Mouse (Mus musculus): ENCODE results near the gene Fam167b. TPM values are rescaled to one million over a fixed set of nuclear protein-coding genes. Genes with fewer than 3 reads are reported as not detected.
"Not testable (repeated sequence)": the region's sequence is repeated elsewhere in the genome, so short reads cannot be mapped to it uniquely, and the experiment has no call there.

The Fam167b gene
- polyA plus RNA-seq, 1 experiment, result 27.2 TPM

DNA sequence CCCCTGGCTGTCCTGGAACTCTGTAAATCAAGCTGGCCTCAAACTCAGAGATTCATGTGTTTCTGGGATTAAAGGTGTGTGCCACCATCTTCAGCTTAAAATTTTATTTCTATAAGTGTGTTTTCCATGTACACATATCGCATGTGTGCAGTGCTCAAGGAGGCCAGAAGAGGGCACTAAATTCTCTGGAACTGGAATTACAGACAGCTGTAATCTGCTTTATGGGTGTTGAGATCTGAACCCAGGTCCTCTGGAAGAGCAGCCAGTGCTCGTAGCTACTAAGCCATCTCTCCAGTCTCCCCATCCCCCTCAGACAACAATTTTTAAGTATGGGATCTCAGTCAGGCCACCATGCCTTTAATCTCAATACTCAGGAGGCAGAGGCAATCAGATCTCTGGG is 29.0 kb downstream of the Fam167b start:
- Histone ChIP-seq H3K27me3 (replicated peaks; ENCODE audit: control insufficient read depth, insufficient read depth, low read length) (no peaks in the 10 kb centered on the region), H3K36me3 (ENCODE audit: control insufficient read depth, insufficient read depth, low read length) (no peaks in the 10 kb centered on the region), H3K4me3 (ENCODE audit: insufficient read depth, low read depth, low read length) (no peak overlapping the region), H3K4me1 (ENCODE audit: control insufficient read depth, insufficient read depth, low read length) (no peaks in the 10 kb centered on the region), H3K27ac (ENCODE audit: insufficient read depth, low read depth, low read length) (no peak overlapping the region)
- WGBS, result 94% methylated on average over 2 of the region's 2 CpGs
- TF ChIP-seq CTCF (conservative IDR thresholded peaks at IDR 0.05; ENCODE audit: insufficient read depth, insufficient read length, low read depth, low read length) (0 out of 2 replicates have a peak, but pooled peaks have one; percentile 21), POLR2A (IDR thresholded peaks at IDR 0.05; ENCODE audit: low read depth, low read length) (no peak)
- peak; percentile 46 for DNase-seq

- WGBS, result 75% methylated on average over 4 of the region's 4 CpGs
- DNase-seq; H3K4me1 ChIP-seq (ENCODE audit: control insufficient read depth, insufficient read depth, low read length): not testable (repeated sequence)
Observed at GRCm38 (mm10) chr4:129547631-129548030, 30.7 kb downstream of the Fam167b start.

GRCm38 (mm10) chr4:129544106-129544505 is 34.2 kb downstream of the Fam167b start:
- WGBS, result 91% methylated on average over 4 of the region's 4 CpGs
- Histone ChIP-seq H3K36me3 (ENCODE audit: control insufficient read depth, insufficient read depth, low read length) (no peaks in the 10 kb centered on the region), H3K27me3 (replicated peaks; ENCODE audit: control insufficient read depth, insufficient read depth, low read length) (no peaks in the 10 kb centered on the region), H3K4me1 (ENCODE audit: control insufficient read depth, insufficient read depth, low read length) (peaks cover 10% of the 10 kb centered on the region; the same call in 1 of the 2 replicates), H3K27ac (ENCODE audit: insufficient read depth, low read depth, low read length) (no peak overlapping the region), H3K4me3 (ENCODE audit: insufficient read depth, low read depth, low read length) (no peak overlapping the region)
- TF ChIP-seq POLR2A (IDR thresholded peaks at IDR 0.05; ENCODE audit: low read depth, low read length), result no peak
- TF ChIP-seq CTCF (conservative IDR thresholded peaks at IDR 0.05; ENCODE audit: insufficient read depth, insufficient read length, low read depth, low read length), result no peak
- DNase-seq, result no peak

More at GRCm38 (mm10) chr4:129547631-129548030, 30.7 kb downstream of the Fam167b start:
- not testable (repeated sequence) for H3K4me3 ChIP-seq (ENCODE audit: insufficient read depth, low read depth, low read length); H3K36me3 ChIP-seq (ENCODE audit: control insufficient read depth, insufficient read depth, low read length); H3K27me3 ChIP-seq (replicated peaks; ENCODE audit: control insufficient read depth, insufficient read depth, low read length); H3K27ac ChIP-seq (ENCODE audit: insufficient read depth, low read depth, low read length)

DNA sequence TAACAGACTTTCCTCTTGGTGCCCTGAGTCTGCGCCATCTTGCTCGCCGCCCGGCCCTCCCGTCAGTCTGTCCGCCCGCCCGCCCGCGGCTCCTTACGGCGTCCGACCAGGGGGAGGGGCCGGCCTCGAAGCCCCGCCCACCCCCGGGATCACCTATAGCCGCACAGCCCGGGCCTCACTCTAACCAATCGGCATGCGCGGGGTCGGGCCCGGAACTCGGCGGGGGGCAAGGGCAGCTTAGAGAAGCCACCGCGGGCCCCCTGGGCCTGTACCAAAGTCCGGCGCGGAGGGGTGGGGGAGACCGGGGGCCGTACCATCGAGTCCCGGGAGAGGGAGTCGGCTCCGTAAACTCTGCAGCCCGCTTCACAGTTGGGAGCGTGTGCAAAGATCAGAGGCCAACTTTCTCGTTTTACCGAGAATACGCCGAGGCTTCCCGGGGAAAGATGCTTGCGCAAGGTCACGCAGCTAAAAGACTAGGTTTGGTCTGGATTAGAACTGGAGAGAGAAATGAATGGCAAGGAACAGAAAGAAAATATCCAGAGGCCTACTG is 35.7 kb downstream of the Fam167b start, which contains the start of gene Hdac1:
Hdac1 (minus strand) TSS at position 122 of the 550 bp plus-strand sequence.
- peak within 1 kb of the TSS; percentile 51 for H3K27ac ChIP-seq (ENCODE audit: insufficient read depth, low read depth, low read length)
- peaks cover 10% of the 10 kb centered on the region; the same call in 1 of the 2 replicates for H3K4me1 ChIP-seq (ENCODE audit: control insufficient read depth, insufficient read depth, low read length)
- H3K4me3 ChIP-seq (ENCODE audit: insufficient read depth, low read depth, low read length), result peak within 1 kb of the TSS; percentile 97
- no peaks in the 10 kb centered on the region for H3K36me3 ChIP-seq (ENCODE audit: control insufficient read depth, insufficient read depth, low read length)
- peak; percentile 99 for DNase-seq
- TF ChIP-seq POLR2A (IDR thresholded peaks at IDR 0.05; ENCODE audit: low read depth, low read length), result peak; percentile 62
- no peak for TF ChIP-seq CTCF (conservative IDR thresholded peaks at IDR 0.05; ENCODE audit: insufficient read depth, insufficient read length, low read depth, low read length)
- under 1% methylated on average over 46 of the region's 46 CpGs for WGBS
- no peaks in the 10 kb centered on the region for H3K27me3 ChIP-seq (replicated peaks; ENCODE audit: control insufficient read depth, insufficient read depth, low read length)

GRCm38 (mm10) chr4:129541868-129542591 is 36.3 kb downstream of the Fam167b start:
- peak; percentile 15 for DNase-seq
- TF ChIP-seq POLR2A (IDR thresholded peaks at IDR 0.05; ENCODE audit: low read depth, low read length) (no peak), CTCF (conservative IDR thresholded peaks at IDR 0.05; ENCODE audit: insufficient read depth, insufficient read length, low read depth, low read length) (peak; percentile 25; the same call in 1 of the 2 replicates)
- Histone ChIP-seq H3K36me3 (ENCODE audit: control insufficient read depth, insufficient read depth, low read length) (no peaks in the 10 kb centered on the region), H3K27ac (ENCODE audit: insufficient read depth, low read depth, low read length) (peak overlapping the region; percentile 34; the same call in 1 of the 2 replicates), H3K4me1 (ENCODE audit: control insufficient read depth, insufficient read depth, low read length) (peaks cover 10% of the 10 kb centered on the region; the same call in 1 of the 2 replicates), H3K27me3 (replicated peaks; ENCODE audit: control insufficient read depth, insufficient read depth, low read length) (no peaks in the 10 kb centered on the region), H3K4me3 (ENCODE audit: insufficient read depth, low read depth, low read length) (peak overlapping the region; percentile 97)
- 1% methylated on average over 30 of the region's 30 CpGs for WGBS

GRCm38 (mm10) chr4:129540012-129540411 is 38.3 kb downstream of the Fam167b start:
- Histone ChIP-seq H3K27me3 (replicated peaks; ENCODE audit: control insufficient read depth, insufficient read depth, low read length) (no peaks in the 10 kb centered on the region), H3K4me1 (ENCODE audit: control insufficient read depth, insufficient read depth, low read length) (peaks cover 13% of the 10 kb centered on the region; the same call in 1 of the 2 replicates), H3K36me3 (ENCODE audit: control insufficient read depth, insufficient read depth, low read length) (no peaks in the 10 kb centered on the region), H3K4me3 (ENCODE audit: insufficient read depth, low read depth, low read length) (no peak overlapping the region), H3K27ac (ENCODE audit: insufficient read depth, low read depth, low read length) (no peak overlapping the region)
- peak; percentile 42 for DNase-seq
- TF ChIP-seq POLR2A (IDR thresholded peaks at IDR 0.05; ENCODE audit: low read depth, low read length), result no peak
- TF ChIP-seq CTCF (conservative IDR thresholded peaks at IDR 0.05; ENCODE audit: insufficient read depth, insufficient read length, low read depth, low read length), result peak; percentile 62
- 72% methylated on average over 6 of the region's 6 CpGs for WGBS

DNA sequence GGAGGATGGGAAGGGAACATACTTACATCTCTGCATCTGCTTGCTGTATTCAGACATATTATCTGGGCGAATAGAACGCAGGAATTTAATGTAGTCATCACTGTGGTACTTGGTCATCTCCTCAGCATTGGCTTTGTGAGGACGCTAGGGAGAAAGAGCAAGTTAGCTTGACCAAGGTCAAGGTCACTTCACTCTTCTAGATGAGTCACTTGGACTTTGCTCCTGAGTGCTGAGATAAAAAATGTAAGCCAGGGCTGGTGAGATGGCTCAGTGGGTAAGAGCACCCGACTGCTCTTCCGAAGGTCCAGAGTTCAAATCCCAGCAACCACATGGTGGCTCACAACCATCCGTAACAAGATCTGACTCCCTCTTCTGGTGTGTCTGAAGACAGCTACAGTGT is 49.4 kb downstream of the Fam167b start:
- not testable (repeated sequence) for DNase-seq; H3K36me3 ChIP-seq (ENCODE audit: control insufficient read depth, insufficient read depth, low read length)
- 70% methylated on average over 6 of the region's 6 CpGs for WGBS

More for the DNA sequence above, 49.4 kb downstream of the Fam167b start:
- not testable (repeated sequence) for H3K4me1 ChIP-seq (ENCODE audit: control insufficient read depth, insufficient read depth, low read length); H3K4me3 ChIP-seq (ENCODE audit: insufficient read depth, low read depth, low read length); H3K27ac ChIP-seq (ENCODE audit: insufficient read depth, low read depth, low read length); H3K27me3 ChIP-seq (replicated peaks; ENCODE audit: control insufficient read depth, insufficient read depth, low read length)

Other genes with a start within 250 kb of the Fam167b start
- gene Rbbp4, start 243.2 kb downstream of the Fam167b start, polyA plus RNA-seq (2012; rRNA removed), result 30.8 and 36.7 TPM in 2 replicates
- 21.6 and 32.1 TPM in 2 replicates for gene Zbtb8os, start 242.9 kb downstream of the Fam167b start, polyA plus RNA-seq (2012; rRNA removed)
- 4.9 and 5.4 TPM in 2 replicates for gene Zbtb8a, start 200.4 kb downstream of the Fam167b start, polyA plus RNA-seq (2012; rRNA removed)
- gene Zbtb8b, start 137.7 kb downstream of the Fam167b start, polyA plus RNA-seq (2012; rRNA removed), result 0.58 and 0.64 TPM in 2 replicates
- 25.3 and 28.7 TPM in 2 replicates for gene Bsdc1, start 117.0 kb downstream of the Fam167b start, polyA plus RNA-seq (2012; rRNA removed)
- 0.10 TPM in 1 of 2 replicates, not detected in the other for gene Tssk3, start 87.5 kb downstream of the Fam167b start, polyA plus RNA-seq (2012; rRNA removed)
- 0.94 and 1.1 TPM in 2 replicates for gene Fam229a, start 87.4 kb downstream of the Fam167b start, polyA plus RNA-seq (2012; rRNA removed)
- 20.3 and 26.5 TPM in 2 replicates for gene Marcksl1, start 65.0 kb downstream of the Fam167b start, polyA plus RNA-seq (2012; rRNA removed)
- 35.4 and 41.6 TPM in 2 replicates for gene Hdac1, start 35.8 kb downstream of the Fam167b start, polyA plus RNA-seq (2012; rRNA removed)
- 2.3 and 12.7 TPM in 2 replicates for gene Lck, start 4.9 kb downstream of the Fam167b start, polyA plus RNA-seq (2012; rRNA removed)
- 311 TPM in 2 replicates for gene Eif3i, start 22.1 kb upstream of the Fam167b start, polyA plus RNA-seq (2012; rRNA removed)
- gene Tmem234, start 22.1 kb upstream of the Fam167b start, polyA plus RNA-seq (2012; rRNA removed), result 160 and 162 TPM in 2 replicates
- 2.2 and 3.7 TPM in 2 replicates for gene Dcdc2b, start 35.7 kb upstream of the Fam167b start, polyA plus RNA-seq (2012; rRNA removed)
- 66.5 and 67.4 TPM in 2 replicates for gene Iqcc, start 40.5 kb upstream of the Fam167b start, polyA plus RNA-seq (2012; rRNA removed)
- gene Ccdc28b, start 45.4 kb upstream of the Fam167b start, polyA plus RNA-seq (2012; rRNA removed), result 16.2 and 20.8 TPM in 2 replicates
- gene Txlna, start 62.5 kb upstream of the Fam167b start, polyA plus RNA-seq (2012; rRNA removed), result 22.7 and 24.3 TPM in 2 replicates
- 35.0 and 39.0 TPM in 2 replicates for gene Kpna6, start 94.2 kb upstream of the Fam167b start, polyA plus RNA-seq (2012; rRNA removed)
- 28.5 and 34.0 TPM in 2 replicates for gene Tmem39b, start 118.3 kb upstream of the Fam167b start, polyA plus RNA-seq (2012; rRNA removed)
- gene Khdrbs1, start 163.8 kb upstream of the Fam167b start, polyA plus RNA-seq (2012; rRNA removed), result 16.0 TPM in 2 replicates
- 29.9 and 41.5 TPM in 2 replicates for gene Ptp4a2, start 232.7 kb upstream of the Fam167b start, polyA plus RNA-seq (2012; rRNA removed)

Measured in kidney, adult 2 months (tissue).